Mouse (Mus musculus) heart, embryonic 11.5 days (tissue): ENCODE measurements around the gene Mfn2. TPM values are rescaled to one million over a fixed set of nuclear protein-coding genes. Genes with fewer than 3 reads are reported as not detected.

Experiments
- ATAC-seq: fragments of 200-750 bp; cut with Nextera tagmentation; replicated peaks from 2 replicates; pipeline ENCODE4 v1.8.0; 2017; ENCODE audit warnings: moderate library complexity; ENCODE audit not compliant: insufficient number of reproducible peaks, low FRiP score, low TSS enrichment
- H3K27ac ChIP-seq: fragments of 300-500 bp; sonication (generic); 2 replicates; pipeline ENCODE4 v1.5.1; 2014; ENCODE audit warnings: mild to moderate bottlenecking, low read depth, low read length
- H3K27me3 ChIP-seq: fragments of 300-500 bp; sonication (generic); 2 replicates; pipeline ENCODE4 v1.6.1; 2014; ENCODE audit warnings: mild to moderate bottlenecking, low read length, mixed read lengths; ENCODE audit not compliant: control insufficient read depth, insufficient read depth
- H3K36me3 ChIP-seq: fragments of 300-500 bp; sonication (generic); 2 replicates; pipeline ENCODE4 v1.6.1; 2014; ENCODE audit warnings: mild to moderate bottlenecking, low read length, moderate library complexity, mixed read lengths; ENCODE audit not compliant: control insufficient read depth, insufficient read depth
- H3K4me1 ChIP-seq: fragments of 300-500 bp; sonication (generic); 2 replicates; pipeline ENCODE4 v1.6.1; 2014; ENCODE audit warnings: low read length; ENCODE audit not compliant: control insufficient read depth, insufficient read depth
- H3K4me2 ChIP-seq: fragments of 300-500 bp; sonication (generic); 2 replicates; pipeline ENCODE4 v1.6.1; 2014; ENCODE audit warnings: mild to moderate bottlenecking, moderate library complexity
- H3K4me3 ChIP-seq: fragments of 300-500 bp; sonication (generic); 2 replicates; pipeline ENCODE4 v1.5.1; 2014; ENCODE audit warnings: low read depth, low read length
- H3K9ac ChIP-seq: fragments of 300-500 bp; sonication (generic); 2 replicates; pipeline ENCODE4 v1.6.1; 2014; ENCODE audit warnings: mild to moderate bottlenecking, low read depth, low read length, moderate library complexity
- H3K9me3 ChIP-seq: fragments of 300-500 bp; sonication (generic); replicated peaks from 2 replicates; pipeline ENCODE4 v1.6.1; 2016; ENCODE audit warnings: low read length; ENCODE audit not compliant: control insufficient read depth
- WGBS: fragments of 180-500 bp; shearing (Covaris S2); extraction: QIAGEN DNeasy Blood & Tissue Kit; methylation state at CpG from one replicate; pipeline ENCODE4 v1.1.7; 2014; ENCODE audit not compliant: insufficient replicate concordance; 5-methylcytosine and 5-hydroxymethylcytosine counted together
- polyA plus RNA-seq: library from polyadenylated mRNA; unstranded; fragments of >200 nt; fragmentation: Nextera tagmentation; extraction: Ambion mirVana; gene quantifications from 2 replicates; pipeline ENCODE4 v1.2.1, GENCODE M21; 2014

Mfn2 gene
- polyA plus RNA-seq, 1 experiment from 2014 or later, result 61.8 TPM

- 60% methylated on average over 14 of the region's 14 CpGs for WGBS
- H3K4me1 ChIP-seq, result peaks cover 17% of the 10 kb centered on the region
- no peaks in the 10 kb centered on the region for H3K9me3 ChIP-seq
- H3K36me3 ChIP-seq, result no peaks in the 10 kb centered on the region
- no peak overlapping the region for H3K4me2 ChIP-seq
- ATAC-seq, result no peak
- no peak overlapping the region for H3K9ac ChIP-seq
- no peak overlapping the region for H3K4me3 ChIP-seq
- no peak overlapping the region for H3K27ac ChIP-seq
- no peaks in the 10 kb centered on the region for H3K27me3 ChIP-seq
Observed at GRCm38 (mm10) chr4:147938148-147939096, 33.9 kb upstream of the Mfn2 start.

GRCm38 (mm10) chr4:147937486-147937885 lies 33.0 kb upstream of the Mfn2 start:
- Histone ChIP-seq H3K9ac (no peak overlapping the region), H3K36me3 (no peaks in the 10 kb centered on the region), H3K4me3 (no peak overlapping the region), H3K27ac (no peak overlapping the region), H3K9me3 (no peaks in the 10 kb centered on the region), H3K4me1 (peaks cover 17% of the 10 kb centered on the region), H3K27me3 (no peaks in the 10 kb centered on the region), H3K4me2 (peak overlapping the region; percentile 87; the same call in 1 of the 2 replicates)
- ATAC-seq, result no peak
- WGBS, result 51% methylated on average over 5 of the region's 5 CpGs

GRCm38 (mm10) chr4:147937021-147937420 lies 32.5 kb upstream of the Mfn2 start:
- Histone ChIP-seq H3K9me3 (no peaks in the 10 kb centered on the region), H3K36me3 (no peaks in the 10 kb centered on the region), H3K9ac (no peak overlapping the region), H3K4me3 (peak overlapping the region; percentile 72), H3K27ac (no peak overlapping the region), H3K4me2 (peak overlapping the region; percentile 87), H3K4me1 (peaks cover 13% of the 10 kb centered on the region), H3K27me3 (no peaks in the 10 kb centered on the region)
- 53% methylated on average over 3 of the region's 3 CpGs for WGBS
- ATAC-seq, result no peak

DNA sequence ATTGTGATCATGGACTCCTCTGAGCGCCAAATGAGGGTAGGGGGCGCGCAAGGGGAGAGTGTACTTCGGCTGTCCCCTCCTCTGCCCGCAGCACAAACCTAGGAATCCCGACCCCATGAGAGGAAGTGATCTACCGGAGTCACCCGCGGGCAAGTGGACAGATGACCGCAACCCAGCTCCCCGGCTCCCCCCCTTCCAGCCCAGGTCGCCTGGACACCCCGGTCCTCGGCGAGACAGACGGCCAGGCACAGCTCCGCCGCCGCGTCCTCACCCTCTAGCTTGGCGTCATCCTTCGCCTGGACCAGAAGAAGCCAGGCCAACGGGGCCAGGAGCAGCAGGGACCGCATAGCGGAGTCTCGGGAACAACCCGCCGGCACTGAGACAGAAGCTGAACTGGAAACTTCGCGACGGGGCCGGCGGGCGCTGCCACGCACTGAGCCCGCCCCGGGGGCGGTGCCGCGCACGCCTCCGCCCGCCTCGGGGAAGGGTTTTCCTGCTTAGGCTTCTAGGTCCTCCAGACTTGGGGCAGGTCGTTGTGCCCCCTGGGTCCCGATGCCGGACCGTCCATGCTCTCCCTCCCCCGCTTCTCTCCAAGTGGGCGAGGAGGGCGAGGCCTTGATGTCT lies 31.9 kb upstream of the Mfn2 start, which contains the start of gene Plod1:
TSS of gene Plod1 (minus strand) at position 437 of the 624 bp plus-strand sequence.
- Histone ChIP-seq H3K4me2 (peak within 1 kb of the TSS; percentile 87), H3K4me3 (peak within 1 kb of the TSS; percentile 72), H3K27ac (peak within 1 kb of the TSS; percentile 80), H3K36me3 (peaks cover 1% of the 10 kb centered on the region; the same call in 1 of the 2 replicates), H3K27me3 (no peaks in the 10 kb centered on the region), H3K4me1 (peaks cover 7% of the 10 kb centered on the region), H3K9me3 (no peaks in the 10 kb centered on the region), H3K9ac (peak within 1 kb of the TSS; percentile 88)
- peak; percentile 68 for ATAC-seq
- under 1% methylated on average over 50 of the region's 51 CpGs for WGBS

GRCm38 (mm10) chr4:147935904-147936303 lies 31.4 kb upstream of the Mfn2 start:
- peaks cover 6% of the 10 kb centered on the region; the same call in 1 of the 2 replicates for H3K4me1 ChIP-seq
- H3K4me2 ChIP-seq, result peak overlapping the region; percentile 87
- peak overlapping the region; percentile 80; the same call in 1 of the 2 replicates for H3K27ac ChIP-seq
- no peaks in the 10 kb centered on the region for H3K9me3 ChIP-seq
- H3K9ac ChIP-seq, result peak overlapping the region; percentile 88
- peaks cover 4% of the 10 kb centered on the region for H3K36me3 ChIP-seq
- peak overlapping the region; percentile 72 for H3K4me3 ChIP-seq
- no peak for ATAC-seq
- H3K27me3 ChIP-seq, result no peaks in the 10 kb centered on the region
- WGBS, result 16% methylated on average over 9 of the region's 9 CpGs

DNA sequence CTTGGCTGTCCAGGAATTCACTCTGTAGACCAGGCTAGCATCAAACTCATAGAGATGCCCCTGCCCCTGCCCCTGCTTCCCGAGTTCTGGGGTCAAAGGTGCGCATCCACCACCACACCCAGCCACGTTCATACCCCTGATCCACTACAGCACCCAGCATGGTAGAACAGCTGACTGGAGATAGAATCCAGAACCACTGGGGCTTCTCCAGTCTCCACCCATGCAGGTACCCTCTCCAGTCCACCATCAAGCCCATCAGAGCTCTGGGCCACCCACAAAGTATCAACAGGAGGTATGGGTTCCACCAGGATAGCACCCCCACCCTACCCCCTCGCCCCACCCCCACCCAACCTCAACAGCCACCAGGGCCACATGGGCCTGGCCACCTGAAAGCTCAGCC lies 30.1 kb upstream of the Mfn2 start:
- no peaks in the 10 kb centered on the region for H3K27me3 ChIP-seq
- peaks cover 6% of the 10 kb centered on the region; the same call in 1 of the 2 replicates for H3K4me1 ChIP-seq
- H3K9ac ChIP-seq, result no peak overlapping the region
- H3K9me3 ChIP-seq, result no peaks in the 10 kb centered on the region
- 84% methylated on average over 4 of the region's 4 CpGs for WGBS
- H3K27ac ChIP-seq, result no peak overlapping the region
- no peak overlapping the region for H3K4me3 ChIP-seq
- ATAC-seq, result no peak
- peaks cover 12% of the 10 kb centered on the region for H3K36me3 ChIP-seq
- no peak overlapping the region for H3K4me2 ChIP-seq

- Histone ChIP-seq H3K4me2 (no peak overlapping the region), H3K4me3 (no peak overlapping the region), H3K4me1 (peaks cover 6% of the 10 kb centered on the region; the same call in 1 of the 2 replicates), H3K9ac (no peak overlapping the region), H3K36me3 (peaks cover 12% of the 10 kb centered on the region), H3K27ac (no peak overlapping the region), H3K27me3 (no peaks in the 10 kb centered on the region), H3K9me3 (no peaks in the 10 kb centered on the region)
- no peak for ATAC-seq
- WGBS, result 42% methylated on average over 3 of the region's 3 CpGs
Observed at GRCm38 (mm10) chr4:147934134-147934533, 29.6 kb upstream of the Mfn2 start.

- Histone ChIP-seq H3K4me3 (no peak overlapping the region), H3K9ac (no peak overlapping the region), H3K9me3 (no peaks in the 10 kb centered on the region), H3K36me3 (peaks cover 12% of the 10 kb centered on the region), H3K27me3 (no peaks in the 10 kb centered on the region), H3K4me1 (peaks cover 10% of the 10 kb centered on the region), H3K27ac (no peak overlapping the region), H3K4me2 (no peak overlapping the region)
- WGBS, result 93% methylated on average over 14 of the region's 14 CpGs
- ATAC-seq, result no peak
Observed at GRCm38 (mm10) chr4:147930946-147931345, 26.4 kb upstream of the Mfn2 start.
